Mouse (Mus musculus) CH12.LX (cell line): Measurements from ENCODE around the gene Lyl1.

ENCODE experiments used
- BHLHE40 ChIP-seq: IDR thresholded peaks from 2 replicates; pipeline ENCODE4 v1.6.1; 2011; ENCODE audit warnings: mild to moderate bottlenecking, low read depth, low read length, improper control_type of control experiment
- CTCF ChIP-seq, 2 experiments: IDR thresholded peaks in 1 of 2; conservative IDR thresholded peaks in 1 of 2; 2 replicates each; pipeline ENCODE4 v1.5.1; 2011 to 2012; ENCODE audit warnings: low read depth in 2 of 2, low read length in 2 of 2, improper control_type of control experiment in 1 of 2, inconsistent platforms in 1 of 2, mild to moderate bottlenecking in 1 of 2, moderate library complexity in 1 of 2
- MAFK ChIP-seq: IDR thresholded peaks from 2 replicates; pipeline ENCODE4 v1.6.1; 2011; ENCODE audit warnings: low read length, improper control_type of control experiment; ENCODE audit not compliant: insufficient replicate concordance
- MAX ChIP-seq: IDR thresholded peaks from 2 replicates; pipeline ENCODE4 v1.6.1; 2011; ENCODE audit warnings: low read length, improper control_type of control experiment
- MAZ ChIP-seq: IDR thresholded peaks from 2 replicates; pipeline ENCODE4 v1.6.1; 2012; ENCODE audit warnings: low read depth, mild to moderate bottlenecking, inconsistent platforms, low read length, improper control_type of control experiment, moderate library complexity
- MEF2A ChIP-seq: IDR thresholded peaks from 2 replicates; pipeline ENCODE4 v1.6.1; 2014; ENCODE audit warnings: low read depth, mild to moderate bottlenecking, inconsistent platforms, low read length, improper control_type of control experiment, borderline replicate concordance
- NELFE ChIP-seq: IDR thresholded peaks from 2 replicates; pipeline ENCODE4 v1.6.1; 2011; ENCODE audit warnings: low read depth, low read length, improper control_type of control experiment
- POLR2A ChIP-seq: IDR thresholded peaks from 2 replicates; pipeline ENCODE4 v1.6.1; 2011; ENCODE audit warnings: low read depth, mild to moderate bottlenecking, improper control_type of control experiment, low read length
- POLR2AphosphoS2 ChIP-seq: IDR thresholded peaks from 2 replicates; pipeline ENCODE4 v1.6.1; 2011; ENCODE audit warnings: low read depth, low read length, improper control_type of control experiment
- UBTF ChIP-seq: IDR thresholded peaks from 2 replicates; pipeline ENCODE4 v1.6.1; 2012; ENCODE audit warnings: low read depth, mild to moderate bottlenecking, inconsistent platforms, low read length, improper control_type of control experiment, moderate library complexity

- TF ChIP-seq MAFK: no peak
- TF ChIP-seq POLR2A: peak; percentile 100
- TF ChIP-seq CTCF (conservative IDR thresholded peaks at IDR 0.05 in 1 of 2, IDR thresholded peaks at IDR 0.05 in 1 of 2; ENCODE audit: low read depth in 2 of 2, low read length in 2 of 2): no peak
- TF ChIP-seq MEF2A: peak; percentile 67
- TF ChIP-seq NELFE: peak; percentile 100
- no peak; the same call in 1 of the 2 replicates for TF ChIP-seq MAZ
- TF ChIP-seq POLR2AphosphoS2: peak; percentile 99
- no peak; the same call in 1 of the 2 replicates for TF ChIP-seq UBTF
- peak; percentile 29; the same call in 1 of the 2 replicates for TF ChIP-seq BHLHE40
- TF ChIP-seq MAX: no peak
Measured at GRCm38 (mm10) chr8:84662581-84663065, 38.6 kb upstream of the Lyl1 start, which contains the start of gene Ier2.
